ENCODE assay signal across 9 mouse cellular contexts in the genomic region with DNA sequence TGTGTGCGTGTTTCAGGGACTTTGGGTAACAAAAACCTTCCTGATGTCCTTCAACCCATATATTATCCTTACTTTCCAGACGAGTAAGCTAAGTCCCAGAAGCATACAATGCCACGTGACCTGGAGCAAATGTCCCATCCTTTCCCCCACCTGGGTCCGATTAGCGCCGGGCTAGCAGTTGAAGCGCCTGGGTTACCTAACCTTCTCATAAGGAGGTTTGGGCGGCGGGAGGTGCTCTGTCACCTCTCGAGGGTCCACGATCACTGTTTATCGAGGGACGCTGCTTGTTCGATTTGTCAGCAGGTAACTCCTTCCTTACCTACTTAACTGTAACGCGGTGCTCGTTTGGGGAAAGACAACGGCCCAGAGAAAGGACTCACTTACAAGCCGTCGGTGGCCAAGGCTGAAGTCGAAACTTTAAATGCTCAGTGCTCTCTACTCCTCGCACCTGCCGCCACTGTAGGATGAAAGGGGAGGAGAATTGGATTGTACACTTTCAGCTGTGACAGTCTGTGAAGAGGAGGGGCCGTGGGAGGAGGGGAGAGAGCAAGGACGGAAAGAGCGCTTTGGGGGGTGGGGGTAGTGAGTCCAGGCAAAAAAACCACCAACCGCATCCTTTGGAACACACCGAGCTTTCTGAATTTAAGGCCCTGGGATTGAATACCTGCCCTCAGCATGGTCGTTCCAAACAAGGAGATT. TPM values are rescaled to one million over a fixed set of nuclear protein-coding genes. Genes with fewer than 3 reads are reported as not detected.
DNase-seq lines count a peak whose midpoint lies in the region; ATAC-seq and TF ChIP-seq lines count a peak whose summit lies in the region.
"Had no signal": no experiment of that assay in that cellular context is flagged by ENCODE, and none has a peak within 500 bp of the region (broad histone marks: within the 10 kb centered on the region; RNA-seq: fewer than 3 reads in every experiment).

No protein-coding gene starts in this region.

- ATAC-seq in heart, embryonic 16.5 days (replicated peaks; ENCODE audit: extremely low read depth, insufficient read depth, low FRiP score), result no peak
- no peak for ATAC-seq in midbrain, embryonic 11.5 days (ENCODE audit: low FRiP score)
- ATAC-seq in monocyte, adult 5-6 weeks (replicated peaks; ENCODE audit: insufficient number of reproducible peaks, low FRiP score, low TSS enrichment, poor library complexity, severe bottlenecking), result no peak

- H3K27ac ChIP-seq in heart, embryonic 10.5 days, result peak overlapping the region; percentile 67; the same call in 1 of the 2 replicates
- no peak overlapping the region for H3K27ac ChIP-seq in heart, embryonic 16.5 days (ENCODE audit: low read length)
- no peak overlapping the region for H3K27ac ChIP-seq in midbrain, embryonic 11.5 days (ENCODE audit: low read depth, low read length)

- TF ChIP-seq CTCF in E14TG2a.4 (conservative IDR thresholded peaks at IDR 0.05; ENCODE audit: low read length), result no peak

- peak overlapping the region; percentile 77 for H3K4me2 ChIP-seq in heart, embryonic 16.5 days (ENCODE audit: low read depth, low read length)
- peak overlapping the region; percentile 10; the same call in 1 of the 2 replicates for H3K4me2 ChIP-seq in midbrain, embryonic 11.5 days

- no peak for DNase-seq in heart, embryonic 10.5 days (ENCODE audit: low spot score)
- DNase-seq in heart, postnatal 14 days, result no peak
- peak; percentile 90 for DNase-seq in midbrain, embryonic 11.5 days (ENCODE audit: low spot score, missing footprints)
- DNase-seq in left cerebral cortex, adult 8-10 months (ENCODE audit: low spot score in 2 of 2), result no peak
- no peak for DNase-seq in right cerebral cortex, postnatal 36 days (ENCODE audit: low spot score in 2 of 2)

- 4% methylated on average over 29 of the region's 29 CpGs for WGBS in heart, embryonic 10.5 days
- WGBS in heart, embryonic 16.5 days, result 3% methylated on average over 29 of the region's 29 CpGs
- 3% methylated on average over 29 of the region's 29 CpGs for WGBS in midbrain, embryonic 11.5 days

- H3K9me3 ChIP-seq in heart, embryonic 10.5 days, result no peaks in the 10 kb centered on the region
- H3K9me3 ChIP-seq in E14TG2a.4 (ENCODE audit: low read length), result no peaks in the 10 kb centered on the region
- no peaks in the 10 kb centered on the region; the same call in 1 of the 2 replicates for H3K9me3 ChIP-seq in heart, embryonic 16.5 days (replicated peaks; ENCODE audit: control insufficient read depth, low read length)
- no peaks in the 10 kb centered on the region for H3K9me3 ChIP-seq in midbrain, embryonic 11.5 days (ENCODE audit: control insufficient read depth, low read length)

- H3K27me3 ChIP-seq in heart, embryonic 10.5 days (ENCODE audit: insufficient read depth, poor library complexity, severe bottlenecking), result peaks cover 99% of the 10 kb centered on the region
- peaks cover 97% of the 10 kb centered on the region for H3K27me3 ChIP-seq in E14TG2a.4 (ENCODE audit: insufficient read depth, low read length)
- H3K27me3 ChIP-seq in heart, embryonic 16.5 days (ENCODE audit: control insufficient read depth, insufficient read depth, low read length), result peaks cover 90% of the 10 kb centered on the region
- H3K27me3 ChIP-seq in midbrain, embryonic 11.5 days (ENCODE audit: control insufficient read depth, insufficient read depth, low read length), result peaks cover 69% of the 10 kb centered on the region

- H3K9ac ChIP-seq in heart, embryonic 16.5 days (ENCODE audit: low read length), result peak overlapping the region; percentile 53
- no peak overlapping the region for H3K9ac ChIP-seq in midbrain, embryonic 11.5 days (ENCODE audit: low read length)

- peak overlapping the region; percentile 54 for H3K4me3 ChIP-seq in heart, embryonic 10.5 days
- H3K4me3 ChIP-seq in E14TG2a.4 (replicated peaks; ENCODE audit: low read length), result peak overlapping the region; percentile 87
- peak overlapping the region; percentile 54 for H3K4me3 ChIP-seq in heart, embryonic 16.5 days (ENCODE audit: low read length)
- peak overlapping the region; percentile 15; the same call in 1 of the 2 replicates for H3K4me3 ChIP-seq in midbrain, embryonic 11.5 days (ENCODE audit: low read depth, low read length)

- peaks cover 38% of the 10 kb centered on the region for H3K4me1 ChIP-seq in heart, embryonic 10.5 days
- peaks cover 46% of the 10 kb centered on the region for H3K4me1 ChIP-seq in E14TG2a.4 (replicated peaks; ENCODE audit: low read depth, low read length)
- peaks cover 26% of the 10 kb centered on the region for H3K4me1 ChIP-seq in heart, embryonic 16.5 days (ENCODE audit: control insufficient read depth, insufficient read depth, low read length)
- H3K4me1 ChIP-seq in midbrain, embryonic 11.5 days (ENCODE audit: control insufficient read depth, insufficient read depth, low read length), result peaks cover 20% of the 10 kb centered on the region

- intact Hi-C loops in heart, postnatal 14 days (cut with DNase I), result no loop called here

- H3K36me3 ChIP-seq in heart, embryonic 10.5 days, result no peaks in the 10 kb centered on the region
- no peaks in the 10 kb centered on the region for H3K36me3 ChIP-seq in E14TG2a.4 (ENCODE audit: insufficient read depth, low read length)
- H3K36me3 ChIP-seq in heart, embryonic 16.5 days (ENCODE audit: control insufficient read depth, insufficient read depth), result no peaks in the 10 kb centered on the region
- H3K36me3 ChIP-seq in midbrain, embryonic 11.5 days (ENCODE audit: control insufficient read depth, insufficient read depth, low read length), result no peaks in the 10 kb centered on the region

RNA-seq across cellular contexts. Expression of a gene that starts 11.8 kb away (rescaled TPM):
- not detected in 2 replicates for polyA plus RNA-seq in heart, embryonic 10.5 days (2016; fragmentation: Nextera tagmentation; extraction: Ambion mirVana)
- total RNA-seq in heart, postnatal 14 days (2021), result not detected
- not detected in 2 replicates for polyA plus RNA-seq in heart, embryonic 16.5 days (2015; fragmentation: Nextera tagmentation; extraction: Ambion mirVana)
- not detected in 2 replicates for polyA plus RNA-seq in midbrain, embryonic 11.5 days (2014; fragmentation: Nextera tagmentation; extraction: Ambion mirVana)
- total RNA-seq in monocyte, adult 5-6 weeks (2017), result not detected in 3 replicates
- not detected for total RNA-seq in left cerebral cortex, adult 8-10 months (2022)

RNA-seq across cellular contexts. Expression of a gene that starts 13.8 kb away (rescaled TPM):
- 0.62 and 0.67 TPM in 2 replicates for polyA plus RNA-seq in heart, embryonic 10.5 days (2016; fragmentation: Nextera tagmentation; extraction: Ambion mirVana)
- total RNA-seq in heart, postnatal 14 days (2021), result under 1 TPM in 1 of 2 experiments, not detected in 1; 0.27 TPM
- 0.27 and 0.35 TPM in 2 replicates for polyA plus RNA-seq in heart, embryonic 16.5 days (2015; fragmentation: Nextera tagmentation; extraction: Ambion mirVana)
- polyA plus RNA-seq in midbrain, embryonic 11.5 days (2014; fragmentation: Nextera tagmentation; extraction: Ambion mirVana), result 6.9 and 7.2 TPM in 2 replicates
- total RNA-seq in monocyte, adult 5-6 weeks (2017), result not detected in 3 replicates
- 100 to 1,000 TPM; 102 to 124 (median 110) TPM for total RNA-seq in left cerebral cortex, adult 8-10 months (2022)

RNA-seq across cellular contexts. Expression of a gene that starts 22.3 kb away (rescaled TPM):
- polyA plus RNA-seq in heart, embryonic 10.5 days (2016; fragmentation: Nextera tagmentation; extraction: Ambion mirVana), result 17.0 and 23.8 TPM in 2 replicates
- total RNA-seq in heart, postnatal 14 days (2021), result 100 to 1,000 TPM; 102 to 129 TPM
- polyA plus RNA-seq in heart, embryonic 16.5 days (2015; fragmentation: Nextera tagmentation; extraction: Ambion mirVana), result 8.1 and 11.2 TPM in 2 replicates
- polyA plus RNA-seq in midbrain, embryonic 11.5 days (2014; fragmentation: Nextera tagmentation; extraction: Ambion mirVana), result not detected in 2 replicates
- not detected in 3 replicates for total RNA-seq in monocyte, adult 5-6 weeks (2017)
- 1 to 10 TPM in 2 of 4 experiments, under 1 TPM in 2; 0.50 to 2.0 (median 1.1) TPM for total RNA-seq in left cerebral cortex, adult 8-10 months (2022)

RNA-seq across cellular contexts. Expression of a gene that starts 39.7 kb away (rescaled TPM):
- 42.7 and 50.9 TPM in 2 replicates for polyA plus RNA-seq in heart, embryonic 10.5 days (2016; fragmentation: Nextera tagmentation; extraction: Ambion mirVana)
- 10 to 100 TPM; 13.5 to 14.8 TPM for total RNA-seq in heart, postnatal 14 days (2021)
- 14.4 and 18.4 TPM in 2 replicates for polyA plus RNA-seq in heart, embryonic 16.5 days (2015; fragmentation: Nextera tagmentation; extraction: Ambion mirVana)
- 20.5 and 22.2 TPM in 2 replicates for polyA plus RNA-seq in midbrain, embryonic 11.5 days (2014; fragmentation: Nextera tagmentation; extraction: Ambion mirVana)
- total RNA-seq in monocyte, adult 5-6 weeks (2017), result 4.8 to 18.4 TPM (median 9.6 TPM) in 3 replicates
- total RNA-seq in left cerebral cortex, adult 8-10 months (2022), result 10 to 100 TPM; 16.8 to 28.5 (median 20.1) TPM

RNA-seq across cellular contexts. Expression of a gene that starts 44.4 kb away (rescaled TPM):
- not detected in 2 replicates for polyA plus RNA-seq in heart, embryonic 10.5 days (2016; fragmentation: Nextera tagmentation; extraction: Ambion mirVana)
- not detected for total RNA-seq in heart, postnatal 14 days (2021)
- polyA plus RNA-seq in heart, embryonic 16.5 days (2015; fragmentation: Nextera tagmentation; extraction: Ambion mirVana), result not detected in 2 replicates
- polyA plus RNA-seq in midbrain, embryonic 11.5 days (2014; fragmentation: Nextera tagmentation; extraction: Ambion mirVana), result not detected in 2 replicates
- not detected in 3 replicates for total RNA-seq in monocyte, adult 5-6 weeks (2017)
- 1 to 10 TPM in 1 of 4 experiments, not detected in 3; 2.3 TPM for total RNA-seq in left cerebral cortex, adult 8-10 months (2022)
- polyA plus RNA-seq: gonadal fat pad, adult 2 months had no signal

Comparison
In these comparisons a context has a peak if more than half of its experiments do, and no peak if none do; other contexts are left out.
1. H3K4me3 ChIP-seq: peak in every context shown above with its lines; median percentile 87 in E14TG2a.4; 54 in heart, embryonic 10.5 days; 54 in heart, embryonic 16.5 days; 15 in midbrain, embryonic 11.5 days.
2. RNA of a gene that starts 13.8 kb away (total RNA-seq): 102 to 124 TPM in left cerebral cortex, adult 8-10 months; 0.27 TPM in heart, postnatal 14 days and not detected in monocyte, adult 5-6 weeks; every median in the first group is over 10 times any median in the second.
3. RNA of a gene that starts 22.3 kb away (total RNA-seq): 102 to 129 TPM in heart, postnatal 14 days; 0.50 to 2.0 TPM in left cerebral cortex, adult 8-10 months and not detected in monocyte, adult 5-6 weeks; every median in the first group is over 10 times any median in the second.